Mouse (Mus musculus): ENCODE measurements around the gene Rbak.
"Not testable (repeated sequence)": the region's sequence is repeated elsewhere in the genome, so short reads cannot be mapped to it uniquely, and the experiment has no call there.

The Rbak gene

DNA sequence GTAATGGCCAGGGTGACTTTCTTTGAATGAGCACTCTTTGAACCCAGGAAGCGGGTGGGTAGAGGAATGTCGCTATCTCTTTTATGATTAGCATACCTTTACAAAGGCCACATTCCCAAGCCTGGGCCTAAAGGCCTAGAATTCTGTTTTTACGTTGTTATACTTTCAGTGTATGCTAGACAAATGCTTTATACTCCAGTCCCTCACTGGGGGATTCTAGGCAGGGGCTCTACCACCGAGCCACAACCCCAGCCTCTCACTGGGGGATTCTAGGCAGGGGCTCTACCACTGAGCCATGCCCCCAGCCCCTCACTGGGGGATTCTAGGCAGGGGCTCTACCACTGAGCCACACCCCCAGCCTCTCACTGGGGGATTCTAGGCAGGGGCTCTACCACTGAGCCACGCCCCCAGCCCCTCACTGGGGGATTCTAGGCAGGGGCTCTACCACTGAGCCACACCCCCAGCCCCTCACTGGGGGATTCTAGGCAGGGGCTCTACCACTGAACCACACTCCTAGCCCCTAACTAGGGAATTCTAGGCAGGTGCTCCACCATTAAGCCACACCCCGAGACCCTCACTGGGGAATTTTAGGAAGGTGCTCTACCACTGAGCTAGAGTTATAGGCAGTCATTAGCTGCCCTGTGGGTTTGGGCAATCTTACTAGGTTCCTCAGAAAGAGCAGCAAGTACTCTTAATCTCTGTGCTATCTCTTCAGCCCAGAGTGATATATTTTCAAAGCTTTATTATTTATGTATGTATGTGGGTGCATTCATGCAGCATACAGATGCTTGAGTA lies 46.2 kb downstream of the Rbak start:
- DNase-seq, result not testable (repeated sequence)

DNA sequence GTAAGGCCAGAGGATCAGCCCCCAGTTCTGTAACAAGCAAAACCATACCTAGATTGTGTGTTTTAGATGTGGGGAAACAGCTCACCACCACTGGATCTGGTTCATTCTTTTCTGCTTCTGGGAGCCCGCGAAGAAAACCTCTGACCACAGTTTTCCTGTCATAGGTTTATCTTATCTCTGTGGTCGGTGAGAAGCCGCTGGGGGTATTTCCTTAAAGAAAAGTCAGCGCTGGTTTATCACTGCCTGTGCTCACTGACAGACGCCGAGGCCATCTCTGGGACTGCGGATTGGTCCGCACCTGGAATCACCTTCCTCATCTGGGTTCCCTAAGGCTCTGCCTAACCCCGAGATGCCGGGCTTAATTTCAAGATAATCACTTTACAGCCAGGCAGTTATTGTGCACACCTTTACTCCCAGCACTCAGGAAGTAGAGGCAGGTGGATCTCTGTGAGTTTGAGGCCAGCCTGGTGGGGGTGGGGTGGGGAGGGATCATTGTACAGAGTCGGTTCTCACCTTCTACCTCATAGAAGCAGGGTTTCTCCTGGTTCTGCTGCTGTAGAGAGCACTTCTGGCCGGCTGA lies 47.5 kb downstream of the Rbak start:
- no peak for DNase-seq

DNA sequence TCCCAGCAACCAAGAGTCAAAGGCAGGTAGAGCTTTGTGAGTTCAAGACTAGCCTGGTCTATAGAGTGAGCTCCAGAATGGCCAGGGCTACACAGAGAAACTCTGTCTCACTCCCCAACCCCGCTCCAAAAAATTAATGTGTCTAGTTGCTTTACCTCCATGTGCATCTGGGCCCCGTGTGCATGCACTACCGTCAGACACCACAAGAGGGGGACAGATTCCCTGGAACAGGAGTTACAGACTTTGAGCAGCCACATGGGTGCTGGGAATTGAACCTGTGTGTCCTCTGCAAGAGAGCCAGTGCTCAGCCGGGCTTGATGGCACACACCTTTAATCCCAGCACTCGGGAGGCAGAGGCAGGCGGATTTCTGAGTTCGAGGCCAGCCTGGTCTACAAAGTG lies 50.2 kb downstream of the Rbak start:
- DNase-seq, result no peak

DNA sequence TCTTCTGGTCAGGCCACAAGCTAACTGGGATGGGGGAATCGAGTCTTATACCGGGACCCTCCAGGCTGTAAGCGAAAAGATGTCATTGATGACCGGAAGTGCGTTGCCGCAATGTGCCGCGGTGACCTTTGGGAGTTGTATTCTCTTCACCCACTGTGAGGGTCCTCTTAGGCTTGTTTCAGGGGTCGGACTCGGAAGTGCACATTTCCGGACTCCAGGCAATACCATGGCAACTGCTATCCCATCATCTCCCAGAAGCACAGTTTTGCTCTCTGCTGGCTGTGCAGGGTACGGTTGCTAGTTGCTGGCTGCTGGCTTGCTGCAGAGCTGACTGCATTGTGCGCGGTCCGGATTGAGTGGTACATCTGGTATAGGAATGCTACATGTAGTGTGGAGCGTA lies 51.5 kb downstream of the Rbak start:
- DNase-seq, result no peak

DNA sequence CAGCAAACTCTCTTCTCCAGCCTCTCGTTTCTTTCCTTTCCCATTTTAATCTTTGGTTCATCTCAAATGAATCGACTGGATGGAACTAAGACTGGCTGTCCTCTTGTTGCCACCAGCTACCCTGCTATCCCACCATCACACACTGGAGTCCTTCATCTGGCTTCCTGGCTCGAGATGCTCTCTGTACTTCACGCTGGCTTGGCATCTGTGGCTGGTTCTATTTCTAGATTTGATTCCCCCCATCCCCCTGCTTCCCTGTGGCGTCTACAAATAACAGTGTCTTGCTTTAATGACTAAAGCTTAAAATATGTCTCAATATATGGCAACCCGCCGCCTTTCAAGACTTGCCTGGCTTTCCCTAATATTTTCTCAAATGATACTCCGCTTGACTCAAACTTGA lies 52.7 kb downstream of the Rbak start:
- peak; percentile 85 for DNase-seq

DNA sequence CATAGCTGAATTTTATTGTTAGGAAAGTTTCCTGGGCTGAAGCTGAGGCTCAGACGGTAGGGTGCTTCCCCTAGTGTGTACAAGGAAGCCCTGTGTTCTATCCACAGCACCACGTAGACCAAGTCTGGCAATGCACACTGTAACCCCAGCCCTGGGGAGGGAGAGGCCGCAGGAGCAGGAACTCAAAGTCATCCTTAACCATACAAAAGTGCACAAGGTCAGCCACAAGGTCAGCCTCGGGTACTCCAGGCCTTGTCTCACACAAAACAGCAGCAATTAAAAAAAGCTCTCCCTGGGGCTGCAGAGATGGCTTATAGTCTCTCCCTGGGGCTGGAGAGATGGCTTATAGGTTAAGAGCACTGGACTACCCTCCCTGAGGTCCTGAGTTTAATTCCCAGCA lies 53.7 kb downstream of the Rbak start:
- no peak for DNase-seq

DNA sequence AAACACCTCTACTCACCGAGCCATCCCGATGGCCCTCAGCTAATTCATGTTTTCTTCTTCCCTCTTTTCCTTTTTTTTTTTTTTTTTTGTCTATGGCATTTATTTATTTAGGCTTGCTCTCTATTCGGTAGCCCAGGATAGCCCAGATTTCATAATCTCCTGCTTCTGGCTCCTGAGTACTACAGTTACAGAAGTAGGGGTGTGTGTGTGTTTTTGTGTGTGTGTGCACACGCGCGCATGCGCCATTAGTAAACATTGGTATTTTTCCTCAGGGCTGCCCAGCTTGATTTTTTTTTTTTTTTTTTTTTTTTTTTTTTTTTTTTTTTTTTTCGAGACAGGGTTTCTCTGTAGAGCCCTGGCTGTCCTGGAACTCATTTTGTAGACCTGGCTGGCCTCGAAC lies 54.5 kb downstream of the Rbak start:
- DNase-seq, result no peak

DNA sequence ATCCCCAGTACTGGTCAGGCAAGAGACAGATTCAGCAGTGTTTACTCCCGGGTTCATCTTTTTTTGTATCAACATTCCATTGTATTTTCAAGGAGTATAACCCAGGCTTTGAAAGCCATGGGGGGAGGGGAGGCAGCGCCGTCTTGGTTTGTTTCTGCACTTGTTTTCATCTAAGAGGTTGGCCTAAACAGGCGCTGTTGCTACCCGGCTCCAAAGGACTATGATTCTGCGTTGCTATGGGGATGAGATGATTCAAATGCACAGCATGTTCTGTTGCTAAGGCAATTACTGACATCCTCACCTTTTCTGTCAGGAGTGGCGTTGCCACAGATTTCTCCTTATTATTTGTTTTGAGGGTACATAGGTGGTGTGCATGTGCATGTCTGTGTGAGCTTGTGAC lies 55.0 kb downstream of the Rbak start:
- no peak for DNase-seq

DNA sequence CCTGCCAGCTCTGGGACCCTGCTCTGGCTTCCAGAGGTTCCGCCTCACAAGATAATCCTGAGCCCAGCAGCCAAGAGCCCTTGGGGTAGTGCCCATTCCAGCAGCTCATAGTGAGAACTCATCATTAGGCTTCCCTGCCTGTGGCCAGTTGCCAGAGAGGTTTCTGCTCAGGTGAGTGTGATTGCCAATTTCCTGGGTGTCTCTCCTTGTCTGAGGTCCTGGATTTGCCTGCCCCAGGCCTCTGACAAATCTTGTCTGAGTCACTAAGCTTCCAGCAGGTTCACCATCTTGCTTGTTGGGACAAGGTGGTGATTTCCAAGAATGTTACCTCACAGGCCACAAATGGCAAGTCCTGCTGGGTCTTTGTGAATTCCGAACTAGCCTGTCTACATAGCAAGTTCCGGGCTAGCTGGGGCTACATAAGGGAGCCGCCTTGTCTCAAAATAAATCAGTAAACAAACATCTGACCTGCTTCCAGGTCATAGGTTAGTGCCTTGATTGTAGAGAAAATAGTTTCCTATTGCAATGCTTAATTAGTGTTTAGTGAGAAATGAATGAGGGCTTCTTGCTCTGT lies 55.7 kb downstream of the Rbak start:
- DNase-seq, result no peak

DNA sequence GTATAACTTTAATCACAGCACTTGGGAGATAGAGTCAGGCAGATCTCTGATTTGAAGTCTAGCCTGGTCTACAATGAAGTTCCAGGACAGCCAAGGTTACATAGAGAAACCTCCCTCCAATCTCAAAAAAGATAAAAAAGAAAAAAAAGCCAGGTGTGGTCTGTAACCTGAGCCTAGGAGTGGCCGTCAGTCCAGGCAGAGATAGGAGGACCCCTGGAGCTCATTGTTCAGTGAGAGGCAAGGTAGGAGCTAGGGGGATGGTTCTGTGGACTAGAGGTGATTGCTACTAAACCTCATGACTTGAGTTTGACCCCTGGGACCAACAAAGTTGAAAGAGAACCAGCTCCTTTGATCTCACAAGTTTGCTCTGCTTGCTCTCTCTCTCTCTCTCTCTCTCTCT lies 57.9 kb downstream of the Rbak start:
- DNase-seq, result no peak

Data from cerebellum, adult 9-10 months (tissue).